Mouse (Mus musculus) CH12.LX (cell line): ENCODE measurements around the gene Flot2. TPM values are rescaled to one million over a fixed set of nuclear protein-coding genes. Genes with fewer than 3 reads are reported as not detected.

Source experiments
- DNase-seq: peaks from one replicate; pipeline ENCODE4 v3.0.0-alpha.2; 2013; ENCODE audit errors: extremely low read depth
- H3K27ac ChIP-seq: 2 replicates; pipeline ENCODE4 v1.5.1; 2012; ENCODE audit warnings: low read depth, mild to moderate bottlenecking, control low read depth, moderate library complexity; ENCODE audit not compliant: insufficient read depth
- H3K27me3 ChIP-seq: replicated peaks from 2 replicates; pipeline ENCODE3; 2012; ENCODE audit warnings: inconsistent platforms
- H3K36me3 ChIP-seq, 2 experiments: replicated peaks in 1 of 2; 2 replicates each; pipeline versions ENCODE3 to v1.6.1; 2012; ENCODE audit warnings: inconsistent platforms in 1 of 2, low read length in 1 of 2, mild to moderate bottlenecking in 1 of 2, mixed read lengths in 1 of 2, moderate library complexity in 1 of 2; ENCODE audit not compliant: control insufficient read depth in 1 of 2, insufficient read depth in 1 of 2
- H3K4me1 ChIP-seq, 2 experiments: 2 replicates each; pipeline ENCODE4 v1.6.1; 2012; ENCODE audit warnings: inconsistent platforms in 1 of 2, moderate library complexity in 1 of 2; ENCODE audit not compliant: insufficient read depth in 2 of 2, control insufficient read depth in 1 of 2
- H3K4me2 ChIP-seq: 2 replicates; pipeline ENCODE4 v1.6.1; 2012; ENCODE audit warnings: low read depth, mild to moderate bottlenecking, control low read depth; ENCODE audit not compliant: poor library complexity, insufficient read depth, severe bottlenecking
- H3K4me3 ChIP-seq, 3 experiments: fragments of 150-350 bp in 1 of 3; sonication (generic) in 1 of 3; replicated peaks in 1 of 3; 2 replicates each; pipeline versions ENCODE3 to v1.5.1; 2011 to 2012; ENCODE audit warnings: low read depth in 2 of 3, low read length in 2 of 3, mild to moderate bottlenecking in 2 of 3, moderate library complexity in 2 of 3, control low read depth in 1 of 3, improper control_type of control experiment in 1 of 3, inconsistent platforms in 1 of 3, mixed read lengths in 1 of 3; ENCODE audit not compliant: poor library complexity in 1 of 3
- H3K79me2 ChIP-seq: replicated peaks from 2 replicates; pipeline ENCODE4 v1.6.1; 2012; ENCODE audit warnings: mild to moderate bottlenecking, moderate library complexity; ENCODE audit not compliant: control insufficient read depth, poor library complexity, insufficient read depth, severe bottlenecking; ENCODE audit errors: extremely low read depth
- H3K9ac ChIP-seq: 2 replicates; pipeline ENCODE4 v1.6.1; 2012; ENCODE audit warnings: low read depth, mild to moderate bottlenecking, control low read depth, moderate library complexity; ENCODE audit not compliant: insufficient read depth
- H3K9me3 ChIP-seq: replicated peaks from 2 replicates; pipeline ENCODE3; 2012; ENCODE audit warnings: low read length, inconsistent platforms, mixed read lengths
- E2F4 ChIP-seq: IDR thresholded peaks from 2 replicates; pipeline ENCODE4 v1.6.1; 2011; ENCODE audit warnings: low read depth, low read length, improper control_type of control experiment; ENCODE audit not compliant: insufficient replicate concordance
- EP300 ChIP-seq: IDR thresholded peaks from 2 replicates; pipeline ENCODE4 v1.6.1; 2011; ENCODE audit warnings: low read length, improper control_type of control experiment
- HCFC1 ChIP-seq: IDR thresholded peaks from 2 replicates; pipeline ENCODE4 v1.6.1; 2012; ENCODE audit warnings: low read depth, mild to moderate bottlenecking, inconsistent platforms, low read length, improper control_type of control experiment
- JUND ChIP-seq: conservative IDR thresholded peaks from 2 replicates; pipeline ENCODE4 v1.6.1; 2011; ENCODE audit warnings: low read depth, low read length, improper control_type of control experiment
- KAT2A ChIP-seq: IDR thresholded peaks from 2 replicates; pipeline ENCODE4 v1.6.1; 2012; ENCODE audit warnings: low read length, improper control_type of control experiment, inconsistent platforms; ENCODE audit not compliant: insufficient replicate concordance
- MAZ ChIP-seq: IDR thresholded peaks from 2 replicates; pipeline ENCODE4 v1.6.1; 2012; ENCODE audit warnings: low read depth, mild to moderate bottlenecking, inconsistent platforms, low read length, improper control_type of control experiment, moderate library complexity
- MXI1 ChIP-seq: IDR thresholded peaks from 2 replicates; pipeline ENCODE4 v1.6.1; 2011; ENCODE audit warnings: mild to moderate bottlenecking, low read depth, low read length, improper control_type of control experiment
- PAX5 ChIP-seq: IDR thresholded peaks from 2 replicates; pipeline ENCODE4 v1.6.1; 2012; ENCODE audit warnings: low read length, inconsistent platforms, mixed read lengths
- RAD21 ChIP-seq: IDR thresholded peaks from 2 replicates; pipeline ENCODE4 v1.6.1; 2011; ENCODE audit warnings: low read depth, mild to moderate bottlenecking, low read length, improper control_type of control experiment, moderate library complexity
- RCOR1 ChIP-seq: conservative IDR thresholded peaks from 2 replicates; pipeline ENCODE4 v1.6.1; 2012; ENCODE audit warnings: low read depth, mild to moderate bottlenecking, inconsistent platforms, low read length, improper control_type of control experiment
- SIN3A ChIP-seq: IDR thresholded peaks from 2 replicates; pipeline ENCODE4 v1.6.1; 2012; ENCODE audit warnings: low read length, improper control_type of control experiment, inconsistent platforms
- SMC3 ChIP-seq: IDR thresholded peaks from 2 replicates; pipeline ENCODE4 v1.6.1; 2011; ENCODE audit warnings: low read depth, low read length, improper control_type of control experiment
- UBTF ChIP-seq: IDR thresholded peaks from 2 replicates; pipeline ENCODE4 v1.6.1; 2012; ENCODE audit warnings: low read depth, mild to moderate bottlenecking, inconsistent platforms, low read length, improper control_type of control experiment, moderate library complexity
- ZMIZ1 ChIP-seq: IDR thresholded peaks from 2 replicates; pipeline ENCODE4 v1.6.1; 2012; ENCODE audit warnings: low read depth, mild to moderate bottlenecking, inconsistent platforms, low read length, improper control_type of control experiment
- ZNF384 ChIP-seq: IDR thresholded peaks from 2 replicates; pipeline ENCODE4 v1.6.1; 2012; ENCODE audit warnings: low read depth, low read length, improper control_type of control experiment, inconsistent platforms
- dilution Hi-C: fragments of 300-500 bp; cut with MboI; formaldehyde crosslinking; loops from 2 replicates; pipeline ENCODE4 v1.14.3; 2020; ENCODE audit warnings: low sequenced_read_pairs; ENCODE audit not compliant: extremely low pct_unique_long_range_greater_than_20kb, extremely low pct_ligation_motif_present
- in situ Hi-C: fragments of 300-500 bp; cut with MboI; formaldehyde crosslinking; loops from 3 replicates; pipeline ENCODE4 v1.14.3; 2019; ENCODE audit warnings: low sequenced_read_pairs, low pct_ligation_motif_present, low pct_unique_long_range_greater_than_20kb, mixed read lengths
- polyA plus RNA-seq: library from polyadenylated mRNA; unstranded; fragments of >175 nt; gene quantifications from 2 replicates; pipeline ENCODE4 v1.2.1, GENCODE M21; 2012; ENCODE audit warnings: low read depth; ENCODE audit not compliant: insufficient read length
- total RNA-seq, 2 experiments: library from RNA; depleted of rRNA; stranded (reverse); fragments of 300-350 nt in 1 of 2; fragments of >200 nt in 1 of 2; gene quantifications; 2 replicates each; pipeline ENCODE4 v1.2.3; 2012 to 2014

The Flot2 gene
- total and polyA plus RNA-seq, 3 experiments: 5.2 to 14.7 (median 13.4) TPM

- Histone ChIP-seq H3K4me3 (no peak overlapping the region), H3K79me2 (peaks cover 4% of the 10 kb centered on the region), H3K27ac (no peak overlapping the region), H3K36me3 (peaks cover 50 to 82% of the 10 kb centered on the region in 2 experiments), H3K27me3 (no peaks in the 10 kb centered on the region), H3K4me1 (peaks cover 0 to 4% of the 10 kb centered on the region in 2 experiments; a peak in 1 of 4 replicates), H3K9me3 (no peaks in the 10 kb centered on the region), H3K4me2 (no peak overlapping the region), H3K9ac (no peak overlapping the region)
- TF ChIP-seq HCFC1: no peak
- no peak for TF ChIP-seq EP300
- no peak for TF ChIP-seq RCOR1
- no peak for TF ChIP-seq E2F4
- TF ChIP-seq SMC3: no peak
- dilution Hi-C loops: no loop called here
- in situ Hi-C loops: no loop called here
- DNase-seq: no peak
Observed at GRCm38 (mm10) chr11:78073577-78074276, 36.0 kb downstream of the Flot2 start.

DNA sequence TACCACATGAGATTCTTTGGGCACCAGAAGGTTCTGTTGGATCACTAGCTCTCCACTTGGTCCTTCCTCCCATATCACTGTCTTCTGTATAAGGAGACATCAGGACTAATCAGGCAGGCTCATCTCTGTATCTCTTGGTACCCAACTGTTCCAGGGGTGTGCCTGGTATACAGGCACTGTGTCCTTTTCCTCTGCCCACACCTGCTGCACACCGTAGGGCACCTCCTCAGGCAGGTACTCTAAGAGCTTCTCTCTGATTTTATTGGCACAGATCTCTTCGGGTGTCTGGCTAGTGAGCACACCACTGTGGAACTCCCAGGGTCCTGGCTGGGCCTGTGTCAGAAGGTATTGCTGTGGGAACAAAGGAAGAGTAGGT is 36.5 kb downstream of the Flot2 start:
- Histone ChIP-seq H3K27ac (no peak overlapping the region), H3K9ac (no peak overlapping the region), H3K27me3 (no peaks in the 10 kb centered on the region), H3K79me2 (peaks cover 10% of the 10 kb centered on the region), H3K4me1 (peaks cover 4 to 9% of the 10 kb centered on the region in 2 experiments), H3K4me3 (no peak overlapping the region), H3K9me3 (no peaks in the 10 kb centered on the region), H3K4me2 (no peak overlapping the region), H3K36me3 (peaks cover 50 to 86% of the 10 kb centered on the region in 2 experiments)
- in situ Hi-C loops (no loop called here), dilution Hi-C loops (no loop called here)
- DNase-seq: no peak
- TF ChIP-seq HCFC1 (no peak), RAD21 (no peak), ZNF384 (no peak), KAT2A (no peak), PAX5 (no peak)

- dilution Hi-C loops (no loop called here), in situ Hi-C loops (no loop called here)
- TF ChIP-seq JUND (no peak), UBTF (no peak), MXI1 (no peak), SIN3A (no peak), MAZ (no peak), ZMIZ1 (no peak), PAX5 (no peak)
- H3K36me3 ChIP-seq: peaks cover 50 to 84% of the 10 kb centered on the region in 2 experiments
- no peak overlapping the region for H3K9ac ChIP-seq
- no peaks in the 10 kb centered on the region for H3K9me3 ChIP-seq
- no peaks in the 10 kb centered on the region for H3K27me3 ChIP-seq
- H3K4me2 ChIP-seq: no peak overlapping the region
- no peak overlapping the region for H3K27ac ChIP-seq
- DNase-seq: no peak
- peaks cover 4 to 13% of the 10 kb centered on the region in 2 experiments for H3K4me1 ChIP-seq
- H3K4me3 ChIP-seq: no peak overlapping the region
- H3K79me2 ChIP-seq: peaks cover 14% of the 10 kb centered on the region
Observed at GRCm38 (mm10) chr11:78074666-78075065, 36.9 kb downstream of the Flot2 start.
